Mouse (Mus musculus): ENCODE measurements around the gene 2010111I01Rik. TPM values are rescaled to one million over a fixed set of nuclear protein-coding genes. Genes with fewer than 3 reads are reported as not detected.

2010111I01Rik gene
- polyA plus RNA-seq, 1 experiment from 2014 or later = 27.7 TPM

- H3K4me2 ChIP-seq = no peak overlapping the region
- no peaks in the 10 kb centered on the region for H3K9me3 ChIP-seq
- H3K27ac ChIP-seq (replicated peaks) = no peak overlapping the region
- H3K4me1 ChIP-seq (replicated peaks) = peaks cover 3% of the 10 kb centered on the region; the same call in 1 of the 2 replicates
- no peak overlapping the region for H3K4me3 ChIP-seq
- H3K27me3 ChIP-seq = no peaks in the 10 kb centered on the region
- 95% methylated on average over 2 of the region's 2 CpGs for WGBS
- no peak overlapping the region for H3K9ac ChIP-seq
- no peak for ATAC-seq (ENCODE audit: low FRiP score, low read depth)
- no peaks in the 10 kb centered on the region for H3K36me3 ChIP-seq
These were observed 128.2 kb downstream of the 2010111I01Rik start for GRCm38 (mm10) chr13:63092874-63093273.

GRCm38 (mm10) chr13:63093636-63094035 is 128.9 kb downstream of the 2010111I01Rik start:
- Histone ChIP-seq H3K9me3 (no peaks in the 10 kb centered on the region), H3K4me2 (no peak overlapping the region), H3K4me1 (replicated peaks) (peaks cover 3% of the 10 kb centered on the region; the same call in 1 of the 2 replicates), H3K36me3 (no peaks in the 10 kb centered on the region), H3K27me3 (no peaks in the 10 kb centered on the region), H3K9ac (no peak overlapping the region), H3K27ac (replicated peaks) (no peak overlapping the region), H3K4me3 (no peak overlapping the region)
- ATAC-seq (ENCODE audit: low FRiP score, low read depth) = no peak
- WGBS = 65% methylated on average over 6 of the region's 6 CpGs

GRCm38 (mm10) chr13:63094317-63095131 is 129.8 kb downstream of the 2010111I01Rik start:
- Histone ChIP-seq H3K9ac (no peak overlapping the region), H3K27me3 (no peaks in the 10 kb centered on the region), H3K4me1 (replicated peaks) (peaks cover 3% of the 10 kb centered on the region; the same call in 1 of the 2 replicates), H3K27ac (replicated peaks) (no peak overlapping the region), H3K36me3 (no peaks in the 10 kb centered on the region), H3K4me2 (no peak overlapping the region), H3K9me3 (no peaks in the 10 kb centered on the region), H3K4me3 (no peak overlapping the region)
- whole genome bisulfite sequencing = 12% methylated on average over 8 of the region's 8 CpGs
- ATAC-seq (ENCODE audit: low FRiP score, low read depth) = no peak

DNA sequence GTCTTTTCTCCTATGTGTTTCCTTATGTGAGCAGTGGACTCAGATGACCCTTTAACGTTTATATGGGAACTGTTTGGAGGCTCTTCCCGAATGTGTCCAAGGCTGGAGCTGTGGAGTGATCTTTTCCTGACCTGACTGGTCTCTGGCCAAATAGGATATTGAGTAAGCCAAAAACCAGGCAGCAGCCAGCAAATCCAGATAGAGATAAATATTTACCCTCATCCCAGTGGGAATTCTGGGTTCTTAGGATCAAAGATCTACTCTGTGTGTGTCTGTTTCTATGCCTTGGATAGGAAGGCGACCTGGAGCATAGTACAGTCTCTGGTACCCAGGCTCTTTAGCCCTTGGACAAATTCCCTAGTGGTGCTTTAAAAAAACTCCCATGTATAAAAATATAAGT is 132.1 kb downstream of the 2010111I01Rik start:
- H3K4me2 ChIP-seq = no peak overlapping the region
- 0 out of 2 replicates have a peak, but pooled peaks cover 3% of the 10 kb centered on the region for H3K4me1 ChIP-seq (replicated peaks)
- H3K27ac ChIP-seq (replicated peaks) = no peak overlapping the region
- no peaks in the 10 kb centered on the region for H3K36me3 ChIP-seq
- 76% methylated on average over 3 of the region's 3 CpGs for WGBS
- no peaks in the 10 kb centered on the region for H3K27me3 ChIP-seq
- no peaks in the 10 kb centered on the region for H3K9me3 ChIP-seq
- H3K4me3 ChIP-seq = no peak overlapping the region
- ATAC-seq (ENCODE audit: low FRiP score, low read depth) = no peak
- H3K9ac ChIP-seq = no peak overlapping the region

DNA sequence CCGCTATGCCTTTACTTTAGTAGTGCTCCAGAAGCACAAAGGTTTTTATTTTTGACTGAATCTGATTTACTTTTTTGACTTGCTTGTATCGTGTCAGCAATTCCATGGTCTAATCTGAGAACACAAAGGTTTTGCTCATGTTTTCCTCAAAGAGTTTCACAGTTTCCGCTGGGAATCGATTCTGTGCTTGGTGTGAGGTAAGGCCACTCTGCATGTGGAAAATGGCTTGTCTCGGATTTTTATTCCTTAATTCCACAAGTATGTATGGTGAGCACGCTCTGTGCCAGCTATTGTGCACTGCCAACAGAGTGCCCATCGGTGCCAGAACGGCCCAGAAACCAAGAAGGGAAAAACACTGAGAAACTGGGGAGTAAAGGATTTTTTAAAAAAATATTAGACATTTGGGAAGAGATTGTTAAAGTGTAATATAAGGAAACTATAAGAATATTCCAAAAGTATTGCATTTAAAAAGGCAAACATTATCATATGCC is 132.8 kb downstream of the 2010111I01Rik start:
- no peak for ATAC-seq (ENCODE audit: low FRiP score, low read depth)
- no peaks in the 10 kb centered on the region for H3K9me3 ChIP-seq
- H3K4me2 ChIP-seq = no peak overlapping the region
- H3K27me3 ChIP-seq = no peaks in the 10 kb centered on the region
- no peak overlapping the region for H3K9ac ChIP-seq
- H3K4me3 ChIP-seq = no peak overlapping the region
- H3K27ac ChIP-seq (replicated peaks) = no peak overlapping the region
- 79% methylated on average over 8 of the region's 8 CpGs for WGBS
- H3K4me1 ChIP-seq (replicated peaks) = 0 out of 2 replicates have a peak, but pooled peaks cover 3% of the 10 kb centered on the region
- H3K36me3 ChIP-seq = no peaks in the 10 kb centered on the region

DNA sequence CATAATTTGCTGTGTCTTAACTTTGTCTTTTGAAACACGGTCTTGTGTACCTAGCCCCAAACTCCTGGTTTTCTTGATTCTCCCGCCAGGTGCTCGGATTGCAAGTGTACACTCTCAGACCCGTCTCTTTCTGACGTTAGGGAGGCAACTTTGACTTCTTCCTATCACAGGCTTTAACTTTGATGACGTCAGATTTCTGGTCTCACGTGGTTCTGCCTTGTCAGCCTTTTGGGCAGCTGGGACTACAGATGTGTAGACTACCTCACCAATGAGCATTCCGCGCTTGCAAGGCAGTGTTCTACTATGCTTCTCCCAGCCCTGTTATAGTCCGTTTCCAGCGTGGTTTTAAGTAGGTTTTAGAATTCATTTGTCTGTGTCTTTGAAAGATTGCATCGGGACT is 137.1 kb downstream of the 2010111I01Rik start:
- ATAC-seq (ENCODE audit: low FRiP score, low read depth) = no peak
- H3K4me3 ChIP-seq = no peak overlapping the region
- WGBS = 83% methylated on average over 12 of the region's 12 CpGs

GRCm38 (mm10) chr13:63102848-63103585 is 138.3 kb downstream of the 2010111I01Rik start:
- Histone ChIP-seq H3K9me3 (no peaks in the 10 kb centered on the region), H3K27ac (replicated peaks) (no peak overlapping the region), H3K4me3 (no peak overlapping the region), H3K4me1 (replicated peaks) (0 out of 2 replicates have a peak, but pooled peaks cover 4% of the 10 kb centered on the region), H3K36me3 (no peaks in the 10 kb centered on the region), H3K9ac (no peak overlapping the region), H3K27me3 (no peaks in the 10 kb centered on the region), H3K4me2 (no peak overlapping the region)
- no peak for ATAC-seq (ENCODE audit: low FRiP score, low read depth)
- 31% methylated on average over 8 of the region's 8 CpGs for WGBS

More for the DNA sequence above, 137.1 kb downstream of the 2010111I01Rik start:
- Histone ChIP-seq H3K27me3 (no peaks in the 10 kb centered on the region), H3K27ac (replicated peaks) (no peak overlapping the region), H3K4me1 (replicated peaks) (0 out of 2 replicates have a peak, but pooled peaks cover 4% of the 10 kb centered on the region), H3K4me2 (no peak overlapping the region), H3K9ac (no peak overlapping the region), H3K36me3 (no peaks in the 10 kb centered on the region), H3K9me3 (no peaks in the 10 kb centered on the region)

- no peak overlapping the region for H3K4me3 ChIP-seq
- H3K27ac ChIP-seq (replicated peaks) = no peak overlapping the region
- no peaks in the 10 kb centered on the region for H3K27me3 ChIP-seq
- no peak for ATAC-seq (ENCODE audit: low FRiP score, low read depth)
- no peak overlapping the region for H3K9ac ChIP-seq
- no peaks in the 10 kb centered on the region for H3K36me3 ChIP-seq
- no peak overlapping the region for H3K4me2 ChIP-seq
- H3K4me1 ChIP-seq (replicated peaks) = peaks cover 4% of the 10 kb centered on the region; the same call in 1 of the 2 replicates
- 88% methylated on average over 2 of the region's 2 CpGs for WGBS
- no peaks in the 10 kb centered on the region for H3K9me3 ChIP-seq
These were observed 141.9 kb downstream of the 2010111I01Rik start for GRCm38 (mm10) chr13:63106574-63106973.

DNA sequence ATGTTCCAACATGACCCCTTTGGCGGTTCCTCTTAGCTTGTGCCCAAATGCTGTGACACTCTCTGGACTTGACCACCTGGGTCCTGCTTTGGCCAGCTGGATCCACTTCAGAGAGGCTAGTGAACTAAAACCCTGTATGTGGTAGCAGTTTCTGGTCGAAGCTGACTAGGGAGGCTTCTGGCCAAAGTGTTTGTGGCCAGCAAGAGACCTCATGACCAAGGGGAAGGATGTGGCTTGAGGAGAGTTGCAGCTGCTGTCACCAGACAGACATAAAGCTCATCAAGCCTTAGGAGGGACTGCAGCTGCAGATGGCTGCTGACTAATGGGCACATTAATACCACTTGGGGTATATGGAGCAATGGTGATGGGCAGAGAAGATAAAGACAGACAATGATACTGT is 143.9 kb downstream of the 2010111I01Rik start:
- WGBS = 70% methylated on average over 2 of the region's 2 CpGs
- Histone ChIP-seq H3K9ac (no peak overlapping the region), H3K27me3 (no peaks in the 10 kb centered on the region), H3K36me3 (no peaks in the 10 kb centered on the region), H3K4me3 (no peak overlapping the region), H3K4me2 (no peak overlapping the region), H3K9me3 (no peaks in the 10 kb centered on the region), H3K4me1 (replicated peaks) (peaks cover 13% of the 10 kb centered on the region), H3K27ac (replicated peaks) (no peak overlapping the region)
- no peak for ATAC-seq (ENCODE audit: low FRiP score, low read depth)

- Histone ChIP-seq H3K27me3 (no peaks in the 10 kb centered on the region), H3K9me3 (no peaks in the 10 kb centered on the region), H3K27ac (replicated peaks) (no peak overlapping the region), H3K36me3 (no peaks in the 10 kb centered on the region), H3K9ac (no peak overlapping the region), H3K4me1 (replicated peaks) (peaks cover 17% of the 10 kb centered on the region), H3K4me2 (no peak overlapping the region), H3K4me3 (no peak overlapping the region)
- 59% methylated on average over 5 of the region's 5 CpGs for WGBS
- ATAC-seq (ENCODE audit: low FRiP score, low read depth) = no peak
These were observed 146.8 kb downstream of the 2010111I01Rik start for GRCm38 (mm10) chr13:63111297-63112042.

GRCm38 (mm10) chr13:63112043-63112597 is 147.4 kb downstream of the 2010111I01Rik start:
- Histone ChIP-seq H3K4me3 (no peak overlapping the region), H3K4me2 (no peak overlapping the region), H3K27ac (replicated peaks) (peak overlapping the region; percentile 57; the same call in 1 of the 2 replicates), H3K4me1 (replicated peaks) (peaks cover 17% of the 10 kb centered on the region), H3K36me3 (no peaks in the 10 kb centered on the region), H3K9ac (no peak overlapping the region), H3K27me3 (no peaks in the 10 kb centered on the region), H3K9me3 (no peaks in the 10 kb centered on the region)
- 74% methylated on average over 4 of the region's 4 CpGs for WGBS
- no peak for ATAC-seq (ENCODE audit: low FRiP score, low read depth)

Data from hindbrain, embryonic 15.5 days (tissue).